Mouse (Mus musculus) cerebral cortex, adult 2 months (tissue): ENCODE results near the gene Ptbp3.

ENCODE experiments used
- WGBS: fragments of 180-500 bp; shearing (Covaris S2); methylation state at CpG from one replicate; pipeline ENCODE4 v1.1.7; 2018; 5-methylcytosine and 5-hydroxymethylcytosine counted together

The Ptbp3 gene

DNA sequence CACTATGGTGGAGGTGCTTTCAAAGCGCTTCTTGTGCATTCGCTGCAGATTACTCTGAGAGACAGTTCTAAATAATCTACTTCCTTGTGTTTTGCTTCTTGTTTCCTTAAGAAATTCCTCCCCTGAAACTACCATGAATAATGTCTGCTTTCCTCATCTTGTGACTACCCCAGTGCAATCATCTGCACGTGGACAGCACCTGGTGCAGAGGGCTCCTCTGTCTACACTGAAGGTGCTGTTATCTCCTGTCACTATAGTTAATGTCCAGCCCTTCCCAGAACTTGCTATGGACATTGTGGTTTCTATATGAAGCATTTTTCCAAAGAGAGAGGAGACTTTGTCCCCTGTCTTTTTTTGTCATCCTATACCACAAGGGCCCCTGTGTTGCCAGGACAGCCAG lies 4.4 kb upstream of the Ptbp3 start:
- WGBS, result 74% methylated on average over 3 of the region's 3 CpGs

GRCm38 (mm10) chr4:59552835-59553234 lies 3.7 kb upstream of the Ptbp3 start:
- 94% methylated on average over 5 of the region's 5 CpGs for WGBS

DNA sequence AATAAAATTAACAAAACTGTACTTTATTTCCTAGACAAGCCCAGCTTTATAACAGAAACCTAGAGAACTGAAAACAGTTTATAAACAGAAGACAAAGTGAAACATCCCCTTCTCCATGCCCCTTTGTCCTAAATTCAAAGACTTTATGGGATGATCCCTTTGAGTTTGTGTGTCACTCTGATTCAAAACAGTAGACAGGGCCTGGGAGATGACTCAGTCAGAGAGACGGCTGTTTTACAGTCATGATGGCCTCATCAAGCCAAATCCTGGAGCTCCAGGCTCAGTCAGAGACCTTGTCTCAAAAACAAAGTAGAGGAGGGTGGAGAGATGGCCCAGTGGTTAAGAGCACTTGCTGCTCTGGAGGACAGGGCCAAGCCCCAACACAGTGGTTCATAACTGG lies 2.7 kb upstream of the Ptbp3 start:
- WGBS, result 65% methylated on average over 1 of the region's 1 CpGs

- 24% methylated on average over 11 of the region's 11 CpGs for WGBS
Measured at GRCm38 (mm10) chr4:59549977-59550560, 905 bp upstream of the Ptbp3 start.

DNA sequence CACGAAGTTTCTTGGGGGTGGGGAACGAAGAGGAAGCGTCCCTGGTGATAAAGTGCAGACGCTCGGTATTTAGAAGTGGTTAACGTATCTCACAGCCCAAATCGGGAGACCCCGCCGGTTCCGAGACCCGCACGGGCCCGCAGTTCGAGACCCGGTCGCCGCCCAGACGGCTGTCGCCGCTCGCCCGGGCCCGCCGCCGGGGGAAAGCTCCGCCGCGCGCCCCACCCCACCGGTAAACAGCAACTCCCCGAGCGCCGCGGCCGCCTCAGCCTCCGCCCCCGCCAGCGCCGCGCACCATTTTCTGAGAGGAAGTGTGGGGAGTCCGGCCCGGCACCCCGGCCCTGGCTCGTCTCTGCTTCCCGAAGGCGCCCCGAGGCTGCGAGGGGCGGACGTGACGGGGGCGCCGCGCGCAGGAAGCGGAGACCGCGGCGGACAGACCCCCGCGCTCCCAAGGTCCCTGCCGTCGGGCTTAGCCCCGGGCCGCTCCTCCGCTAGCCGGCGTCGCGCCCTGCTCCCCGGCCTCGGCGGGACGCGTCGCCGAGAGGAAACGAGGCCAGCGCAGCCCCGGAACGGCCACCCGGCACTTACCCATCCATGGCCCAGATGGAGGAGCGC lies 497 bp downstream of the Ptbp3 start:
- WGBS, result under 1% methylated on average over 83 of the region's 83 CpGs

- 5% methylated on average over 18 of the region's 18 CpGs for WGBS
Measured at GRCm38 (mm10) chr4:59548011-59548559, 1.1 kb downstream of the Ptbp3 start.

DNA sequence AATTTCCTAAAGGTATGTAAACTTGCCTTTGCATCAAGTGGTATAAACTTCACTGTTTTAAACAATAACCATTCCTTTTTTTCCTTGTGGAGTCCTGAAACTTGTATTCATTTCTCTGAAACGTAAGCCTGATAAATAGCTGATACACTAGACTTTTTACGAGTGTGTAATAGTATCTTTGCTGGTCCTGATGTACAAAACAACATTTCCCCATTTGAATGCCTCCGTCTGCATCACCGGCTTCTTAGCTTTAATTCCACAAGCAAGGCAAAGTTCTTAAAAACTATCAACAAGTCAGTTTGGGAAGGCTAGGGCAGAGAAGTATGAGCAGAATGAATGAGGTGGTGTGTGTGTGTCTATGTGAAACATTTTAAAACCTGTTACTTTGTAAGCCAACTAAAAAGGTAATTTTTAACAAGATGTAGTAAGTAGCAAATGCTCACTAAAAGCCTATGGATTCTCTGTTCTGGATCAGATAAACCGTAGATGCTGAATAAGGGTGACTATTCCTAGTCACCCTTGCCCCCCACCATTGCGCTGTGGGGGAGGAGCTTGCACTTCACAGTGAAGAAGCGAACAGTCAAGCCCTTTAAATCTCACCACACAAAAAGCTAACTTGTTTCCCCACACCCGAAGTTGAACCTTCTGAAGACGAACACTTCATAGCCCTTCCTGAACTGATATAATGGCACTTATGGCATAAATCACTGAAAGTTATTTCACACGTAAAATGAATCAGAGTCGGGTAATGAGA lies 1.9 kb downstream of the Ptbp3 start:
- 27% methylated on average over 11 of the region's 11 CpGs for WGBS

DNA sequence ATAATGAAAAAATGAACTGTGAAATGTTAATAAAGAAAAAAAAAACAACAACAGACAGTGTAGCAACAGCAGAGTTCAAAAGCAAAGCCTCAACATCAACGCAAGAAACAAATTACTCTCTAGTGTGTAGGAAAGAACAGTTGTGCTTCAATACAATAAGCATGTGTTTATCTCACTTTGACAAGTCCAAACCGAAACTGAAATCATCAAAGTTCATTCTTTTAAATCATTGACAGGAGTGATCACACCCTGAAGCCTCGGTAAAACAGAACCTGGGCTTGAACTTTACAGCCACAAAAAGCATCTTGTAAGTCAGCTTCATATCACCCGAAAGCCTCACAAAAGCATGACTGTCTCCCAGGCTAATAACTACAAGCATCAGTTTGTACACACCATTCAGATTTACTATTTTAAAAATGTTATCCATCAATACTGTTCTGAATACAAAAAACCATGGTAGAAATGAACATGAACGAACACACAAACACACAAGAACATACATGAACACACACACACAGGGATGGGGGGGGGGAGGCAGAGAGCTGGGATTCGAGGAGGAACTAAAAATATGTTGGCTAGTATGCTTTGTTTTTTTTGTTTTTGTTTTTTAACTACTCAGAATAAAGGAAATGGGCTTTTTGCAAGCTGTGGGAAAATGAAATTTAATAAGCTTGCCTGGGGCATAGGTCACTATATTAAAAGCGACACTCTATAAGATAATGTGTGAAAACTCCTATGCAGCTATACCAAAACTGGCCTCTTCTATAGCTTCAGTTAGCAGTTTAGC lies 2.7 kb downstream of the Ptbp3 start:
- 52% methylated on average over 7 of the region's 7 CpGs for WGBS

DNA sequence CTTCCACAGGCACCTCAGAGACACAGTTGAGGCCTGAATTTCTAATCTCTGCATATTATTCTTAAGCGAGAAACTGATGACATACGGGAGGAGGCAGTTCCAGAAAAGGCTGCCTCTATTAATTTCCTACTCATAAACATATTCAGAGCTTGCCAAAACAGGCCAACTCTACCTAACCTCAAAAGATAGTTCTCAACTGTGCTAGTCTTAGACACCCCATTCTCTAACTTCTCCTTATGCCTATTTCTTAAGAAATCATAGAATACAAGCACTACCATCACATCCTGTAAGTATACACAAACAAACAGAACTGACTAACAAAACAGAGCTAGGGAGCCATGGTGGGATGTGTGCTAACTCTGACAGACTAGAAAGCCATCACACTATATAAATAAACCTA lies 4.5 kb downstream of the Ptbp3 start:
- 70% methylated on average over 2 of the region's 2 CpGs for WGBS

GRCm38 (mm10) chr4:59536281-59536680 lies 12.9 kb downstream of the Ptbp3 start:
- WGBS, result 98% methylated on average over 1 of the region's 1 CpGs

- 69% methylated on average over 2 of the region's 2 CpGs for WGBS
Measured at GRCm38 (mm10) chr4:59533268-59533667, 15.9 kb downstream of the Ptbp3 start.

DNA sequence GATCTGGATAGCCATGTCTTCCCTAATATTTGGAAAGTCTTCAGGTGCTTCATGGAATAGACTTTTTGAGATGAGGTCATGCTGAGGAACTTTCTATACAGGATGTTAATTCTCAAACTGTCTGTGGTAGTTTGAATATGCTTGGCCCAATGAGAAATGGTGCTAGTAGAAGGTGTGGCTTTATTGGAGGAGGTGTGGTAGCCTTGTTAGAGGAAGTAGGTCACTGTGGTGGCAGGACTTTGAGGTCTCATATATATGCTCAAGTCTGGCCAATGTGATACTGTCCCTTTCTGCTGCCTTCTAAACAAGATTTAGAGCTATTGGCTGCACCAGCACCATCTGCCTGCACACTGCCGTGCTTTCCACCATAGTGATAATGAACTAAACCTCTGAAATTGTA lies 18.0 kb downstream of the Ptbp3 start:
- 69% methylated on average over 1 of the region's 1 CpGs for WGBS

- 92% methylated on average over 3 of the region's 3 CpGs for WGBS
Measured at GRCm38 (mm10) chr4:59527470-59527869, 21.7 kb downstream of the Ptbp3 start.

GRCm38 (mm10) chr4:59526728-59527127 lies 22.4 kb downstream of the Ptbp3 start:
- WGBS, result 74% methylated on average over 2 of the region's 2 CpGs

GRCm38 (mm10) chr4:59524875-59525274 lies 24.3 kb downstream of the Ptbp3 start:
- WGBS, result 53% methylated on average over 3 of the region's 3 CpGs

- WGBS, result 98% methylated on average over 2 of the region's 2 CpGs
Measured at GRCm38 (mm10) chr4:59509558-59509957, 39.6 kb downstream of the Ptbp3 start.

- 66% methylated on average over 2 of the region's 2 CpGs for WGBS
Measured at GRCm38 (mm10) chr4:59507766-59508165, 41.4 kb downstream of the Ptbp3 start.

DNA sequence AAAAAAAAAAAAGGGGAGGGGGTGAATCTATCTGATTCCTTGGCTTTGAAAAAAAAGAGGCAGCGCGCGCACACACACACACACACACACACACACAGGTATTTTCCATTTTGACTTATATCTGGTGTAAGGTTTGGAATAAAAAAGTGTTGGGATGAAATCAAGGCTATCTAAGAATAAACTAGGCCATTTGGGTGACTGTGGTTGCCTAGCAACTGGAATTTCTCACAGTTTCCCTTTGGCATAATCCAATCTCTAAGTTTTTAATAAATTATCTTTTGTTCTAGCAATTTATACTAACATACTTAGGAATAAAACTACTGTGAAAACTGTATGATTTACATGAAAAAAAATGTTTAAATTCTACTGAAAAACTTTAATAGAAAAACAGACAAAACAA lies 42.5 kb downstream of the Ptbp3 start:
- WGBS, result 76% methylated on average over 3 of the region's 3 CpGs

GRCm38 (mm10) chr4:59505481-59505880 lies 43.7 kb downstream of the Ptbp3 start:
- WGBS, result 83% methylated on average over 3 of the region's 3 CpGs

GRCm38 (mm10) chr4:59491097-59491496 lies 58.1 kb downstream of the Ptbp3 start:
- WGBS, result 100% methylated on average over 2 of the region's 2 CpGs

DNA sequence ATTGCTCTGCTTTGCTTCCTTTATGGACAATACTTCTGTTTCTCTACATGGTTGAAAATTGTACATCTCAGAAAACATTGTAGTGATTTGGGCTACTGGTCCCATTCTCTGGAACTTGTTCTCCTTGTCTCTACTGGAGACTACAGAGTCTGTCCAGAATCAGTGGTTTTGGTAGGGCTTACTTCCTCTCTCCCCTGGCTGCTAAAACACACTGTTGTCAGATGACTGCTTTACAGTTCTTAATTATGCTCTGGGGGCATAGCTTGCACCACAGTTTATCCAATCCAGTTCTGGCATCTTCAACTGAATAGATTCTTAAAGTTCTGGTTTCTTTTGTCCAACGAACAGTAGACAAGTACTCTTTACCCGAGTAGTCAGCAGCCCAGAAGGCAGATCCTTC lies 83.7 kb downstream of the Ptbp3 start:
- 66% methylated on average over 2 of the region's 2 CpGs for WGBS

GRCm38 (mm10) chr4:59464661-59465060 lies 84.5 kb downstream of the Ptbp3 start:
- WGBS, result 84% methylated on average over 6 of the region's 6 CpGs
